19 mouse cellular contexts compared by ENCODE assay signal in the genomic region with DNA sequence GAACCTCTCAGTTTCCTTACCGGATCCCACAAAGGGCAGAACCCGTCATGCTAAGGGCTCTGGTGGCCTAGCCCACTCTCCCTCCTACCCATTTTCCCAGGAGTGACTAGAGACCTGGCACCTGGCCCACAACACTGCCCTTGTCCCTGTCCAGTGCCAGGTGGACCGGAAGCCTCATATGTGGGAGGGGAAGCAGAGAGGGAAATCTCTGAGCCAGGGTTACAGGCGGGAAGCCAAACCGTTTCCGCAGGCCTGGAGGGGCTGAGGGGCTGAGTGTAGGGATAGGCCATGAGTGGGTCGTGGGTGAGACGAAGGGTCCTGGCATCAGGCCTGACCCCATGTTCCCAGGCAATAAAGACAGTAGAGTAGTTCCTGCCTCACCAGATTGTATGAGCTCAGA. TPM values are rescaled to one million over a fixed set of nuclear protein-coding genes. Genes with fewer than 3 reads are reported as not detected.
A peak's percentile ranks its signal among the peaks of the same experiment; 100 is the strongest.
DNase-seq lines count a peak whose midpoint lies in the region; TF ChIP-seq lines count a peak whose summit lies in the region.
"Had no signal": no experiment of that assay in that cellular context is flagged by ENCODE, and none has a peak within 500 bp of the region (broad histone marks: within the 10 kb centered on the region; RNA-seq: fewer than 3 reads in every experiment).

No protein-coding gene starts in this region.

- no peak for TF ChIP-seq CTCF in kidney, adult 2 months (conservative IDR thresholded peaks at IDR 0.05; ENCODE audit: insufficient read depth, insufficient read length, low read depth, low read length)

- no peak overlapping the region for H3K4me3 ChIP-seq in kidney, adult 2 months (ENCODE audit: insufficient read depth, low read depth, low read length)
- H3K4me3 ChIP-seq: erythroblast, embryonic 14.5 days; hindbrain, embryonic 13.5 days; limb, embryonic 13.5 days had no signal

- no peaks in the 10 kb centered on the region for H3K36me3 ChIP-seq in kidney, adult 2 months (ENCODE audit: control insufficient read depth, insufficient read depth, low read length)

- no peaks in the 10 kb centered on the region for H3K4me1 ChIP-seq in kidney, adult 2 months (ENCODE audit: control insufficient read depth, insufficient read depth, low read length)

- DNase-seq in adrenal gland, postnatal 25 days, result peak; percentile 44
- DNase-seq in adrenal gland, adult 2 months, result no peak
- peak; percentile 56 for DNase-seq in kidney, adult 2 months
- no peak for DNase-seq in kidney, adult 9 months
- DNase-seq in brain, adult 2 months (ENCODE audit: low read depth, low spot score), result peak; percentile 55
- peak; percentile 76 to 87 for DNase-seq in cerebellum, postnatal 25 days
- no peak for DNase-seq in urinary bladder, postnatal 10 days (ENCODE audit: low spot score)
- no peak for DNase-seq in right cerebral cortex, postnatal 10 days (ENCODE audit: low spot score in 2 of 2)
- DNase-seq: forebrain, postnatal 0 days; midbrain, embryonic 14.5 days; thymus, postnatal 14 days had no signal

- no peak overlapping the region for H3K27ac ChIP-seq in kidney, adult 2 months (ENCODE audit: insufficient read depth, low read depth, low read length)
- H3K27ac ChIP-seq: hindbrain, embryonic 13.5 days; limb, embryonic 13.5 days had no signal

- no peaks in the 10 kb centered on the region for H3K27me3 ChIP-seq in kidney, adult 2 months (replicated peaks; ENCODE audit: control insufficient read depth, insufficient read depth, low read length)
- H3K27me3 ChIP-seq: hindbrain, embryonic 13.5 days; limb, embryonic 13.5 days; Patski had no signal

- no peak for TF ChIP-seq POLR2A in kidney, adult 2 months (IDR thresholded peaks at IDR 0.05; ENCODE audit: low read depth, low read length)

- 52% methylated on average over 8 of the region's 8 CpGs for WGBS in kidney, adult 2 months

RNA-seq across cellular contexts. Expression of a gene that starts 1.0 kb away (rescaled TPM):
- 48.4 and 56.0 TPM in 2 replicates for total RNA-seq in adrenal gland, postnatal 25 days (2021)
- total RNA-seq in adrenal gland, adult 2 months (2021), result 10 to 100 TPM; 55.2 to 55.6 TPM
- polyA plus RNA-seq in adrenal gland, adult 2 months (2012; rRNA removed), result 115 and 122 TPM in 2 replicates
- 21.1 and 23.6 TPM in 2 replicates for polyA plus RNA-seq in kidney, adult 2 months (2012; rRNA removed)

RNA-seq across cellular contexts. Expression of a gene that starts 11.6 kb away (rescaled TPM):
- total RNA-seq in adrenal gland, postnatal 25 days (2021), result 8.8 and 9.4 TPM in 2 replicates
- 10 to 100 TPM in 1 of 2 experiments, 1 to 10 TPM in 1; 5.6 to 14.5 TPM for total RNA-seq in adrenal gland, adult 2 months (2021)
- 15.4 and 18.5 TPM in 2 replicates for polyA plus RNA-seq in adrenal gland, adult 2 months (2012; rRNA removed)
- polyA plus RNA-seq in kidney, adult 2 months (2012; rRNA removed), result 7.0 and 7.2 TPM in 2 replicates

RNA-seq across cellular contexts. Expression of a gene that starts 23.0 kb away (rescaled TPM):
- not detected in 2 replicates for total RNA-seq in adrenal gland, postnatal 25 days (2021)
- total RNA-seq in adrenal gland, adult 2 months (2021), result not detected
- not detected in 2 replicates for polyA plus RNA-seq in adrenal gland, adult 2 months (2012; rRNA removed)
- not detected in 2 replicates for polyA plus RNA-seq in kidney, adult 2 months (2012; rRNA removed)
- total RNA-seq: granulocyte monocyte progenitor cell, adult 5-6 weeks had no signal
- polyA plus RNA-seq: erythroblast, embryonic 14.5 days; small intestine, adult 2 months; stomach, embryonic 14.5 days had no signal

RNA-seq across cellular contexts. Expression of a gene that starts 23.1 kb away (rescaled TPM):
- total RNA-seq in adrenal gland, postnatal 25 days (2021), result 43.4 and 61.9 TPM in 2 replicates
- total RNA-seq in adrenal gland, adult 2 months (2021), result 10 to 100 TPM; 40.6 to 59.0 TPM
- polyA plus RNA-seq in adrenal gland, adult 2 months (2012; rRNA removed), result 66.6 and 67.7 TPM in 2 replicates
- polyA plus RNA-seq in kidney, adult 2 months (2012; rRNA removed), result 31.6 and 47.4 TPM in 2 replicates

RNA-seq across cellular contexts. Expression of a gene that starts 23.9 kb away (rescaled TPM):
- total RNA-seq in adrenal gland, postnatal 25 days (2021), result not detected in 2 replicates
- under 1 TPM in 1 of 2 experiments, not detected in 1; 0.29 TPM for total RNA-seq in adrenal gland, adult 2 months (2021)
- polyA plus RNA-seq in adrenal gland, adult 2 months (2012; rRNA removed), result 0.10 TPM in 1 of 2 replicates, not detected in the other
- 0.14 TPM in 1 of 2 replicates, not detected in the other for polyA plus RNA-seq in kidney, adult 2 months (2012; rRNA removed)
- total RNA-seq: granulocyte monocyte progenitor cell, adult 5-6 weeks had no signal
- polyA plus RNA-seq: erythroblast, embryonic 14.5 days; intestine, postnatal 0 days had no signal

Comparison
In these comparisons a context has a peak if more than half of its experiments do, and no peak if none do; other contexts are left out.
1. DNase-seq: peak in adrenal gland, postnatal 25 days (single experiment), kidney, adult 2 months (single experiment), brain, adult 2 months (single experiment) and cerebellum, postnatal 25 days (2 of 2); none in adrenal gland, adult 2 months (single experiment), kidney, adult 9 months (single experiment), urinary bladder, postnatal 10 days (single experiment) and right cerebral cortex, postnatal 10 days (0 of 2).